Mouse (Mus musculus): ENCODE results near the gene Myt1l. TPM values are rescaled to one million over a fixed set of nuclear protein-coding genes. Genes with fewer than 3 reads are reported as not detected.

The Myt1l gene
- total RNA-seq, 2 experiments from 2014 or later, result 267 to 283 TPM

GRCm38 (mm10) chr12:29873281-29873772, 345.1 kb downstream of the Myt1l start:
- no peak for DNase-seq
- intact Hi-C loops (cut with DNase I), result no loop called here

GRCm38 (mm10) chr12:29877977-29878376, 349.8 kb downstream of the Myt1l start:
- intact Hi-C loops (cut with DNase I), result no loop called here
- peak; percentile 58 for DNase-seq

- DNase-seq, result peak; percentile 94
- intact Hi-C loops (cut with DNase I), result no loop called here
Observed at GRCm38 (mm10) chr12:29882871-29883617, 354.9 kb downstream of the Myt1l start.

- DNase-seq, result peak; percentile 88
- intact Hi-C loops (cut with DNase I), result no loop called here
Observed at GRCm38 (mm10) chr12:29884376-29884775, 356.2 kb downstream of the Myt1l start.

GRCm38 (mm10) chr12:29894669-29895068, 366.5 kb downstream of the Myt1l start:
- intact Hi-C loops (cut with DNase I), result no loop called here

GRCm38 (mm10) chr12:29897533-29898085, 369.4 kb downstream of the Myt1l start:
- intact Hi-C loops (cut with DNase I), result no loop called here
- DNase-seq, result no peak

More at GRCm38 (mm10) chr12:29894669-29895068, 366.5 kb downstream of the Myt1l start:
- peak; percentile 55 for DNase-seq

GRCm38 (mm10) chr12:29904101-29904874, 376.1 kb downstream of the Myt1l start:
- intact Hi-C loops (cut with DNase I), result no loop called here
- no peak for DNase-seq

GRCm38 (mm10) chr12:29907056-29907455, 378.9 kb downstream of the Myt1l start:
- peak; percentile 68 for DNase-seq
- intact Hi-C loops (cut with DNase I), result no loop called here

- no peak for DNase-seq
- intact Hi-C loops (cut with DNase I), result no loop called here
Observed at GRCm38 (mm10) chr12:29916139-29916538, 388.0 kb downstream of the Myt1l start.

- DNase-seq, result no peak
- intact Hi-C loops (cut with DNase I), result no loop called here
Observed at GRCm38 (mm10) chr12:29916807-29917206, 388.6 kb downstream of the Myt1l start.

GRCm38 (mm10) chr12:29920298-29920697, 392.1 kb downstream of the Myt1l start:
- intact Hi-C loops (cut with DNase I), result no loop called here

GRCm38 (mm10) chr12:29921481-29921880, 393.3 kb downstream of the Myt1l start:
- no peak for DNase-seq
- intact Hi-C loops (cut with DNase I), result no loop called here

More at GRCm38 (mm10) chr12:29920298-29920697, 392.1 kb downstream of the Myt1l start:
- DNase-seq, result no peak

- intact Hi-C loops (cut with DNase I), result loop anchor here (2.0 kb wide), 1 partner anchor 60 kb away; no protein-coding TSS in a partner anchor
- peak; percentile 78 for DNase-seq
Observed at GRCm38 (mm10) chr12:29926896-29927295, 398.7 kb downstream of the Myt1l start.

GRCm38 (mm10) chr12:29930591-29930990, 402.4 kb downstream of the Myt1l start:
- intact Hi-C loops (cut with DNase I), result no loop called here
- DNase-seq, result no peak

- intact Hi-C loops (cut with DNase I), result no loop called here
- no peak for DNase-seq
Observed at GRCm38 (mm10) chr12:29932951-29933350, 404.8 kb downstream of the Myt1l start.

GRCm38 (mm10) chr12:29933501-29933900, 405.3 kb downstream of the Myt1l start:
- no peak for DNase-seq
- intact Hi-C loops (cut with DNase I), result no loop called here

GRCm38 (mm10) chr12:29934120-29934581, 406.0 kb downstream of the Myt1l start:
- intact Hi-C loops (cut with DNase I), result no loop called here

GRCm38 (mm10) chr12:29937308-29937707, 409.1 kb downstream of the Myt1l start, which contains the start of gene Pxdn:
Gene Pxdn (plus strand): TSS chr12:29937608.
- intact Hi-C loops (cut with DNase I), result no loop called here
- DNase-seq, result no peak

More at GRCm38 (mm10) chr12:29934120-29934581, 406.0 kb downstream of the Myt1l start:
- DNase-seq, result no peak

GRCm38 (mm10) chr12:29937851-29938375, 409.7 kb downstream of the Myt1l start:
- DNase-seq, result peak; percentile 72
- intact Hi-C loops (cut with DNase I), result no loop called here

GRCm38 (mm10) chr12:29938376-29939041, 410.3 kb downstream of the Myt1l start:
- intact Hi-C loops (cut with DNase I), result no loop called here
- peak; percentile 60 for DNase-seq

Measured in left cerebral cortex, postnatal 4 days (tissue).